In the genomic region with DNA sequence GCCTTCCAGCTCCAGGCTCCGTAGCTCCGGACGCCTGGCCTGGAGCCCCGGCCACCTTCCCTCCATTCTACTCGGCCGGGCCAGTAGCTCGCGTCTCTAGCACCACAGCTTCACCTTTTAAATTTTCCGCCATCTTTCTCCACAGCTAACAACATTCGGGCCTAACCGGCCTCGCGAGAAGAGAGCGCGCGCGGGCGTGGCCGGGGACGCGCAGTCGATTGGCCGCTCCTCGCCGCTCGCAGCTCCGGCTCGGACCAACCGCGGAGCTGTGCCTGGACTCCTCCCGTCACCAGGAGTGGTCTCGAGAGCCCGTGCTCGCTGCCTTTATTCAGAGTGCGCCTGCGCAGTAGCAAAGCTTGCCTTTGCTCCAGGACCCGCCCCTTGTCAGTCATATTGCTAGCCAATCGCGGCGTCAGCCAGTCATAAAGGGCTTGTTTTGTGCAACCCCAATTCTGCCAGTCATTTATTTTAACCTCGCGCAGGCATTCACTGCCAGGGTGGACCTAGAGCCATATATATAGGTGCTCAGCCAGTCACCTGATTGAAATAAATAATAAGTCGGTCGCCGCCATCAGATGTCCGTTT, we compare ENCODE assay signal across 8 mouse cellular contexts. TPM values are rescaled to one million over a fixed set of nuclear protein-coding genes. Genes with fewer than 3 reads are reported as not detected.
DNase-seq lines count a peak whose midpoint lies in the region; ATAC-seq lines count a peak whose summit lies in the region.

Gene Suv39h1 (minus strand): TSS at position 331 of the 585 bp plus-strand sequence.

- DNase-seq in adipocyte (ENCODE audit: low spot score), result peak; percentile 96
- peak; percentile 95 for DNase-seq in embryo, embryonic 10 days (ENCODE audit: low spot score)
- peak; percentile 81 for DNase-seq in gastrocnemius, postnatal 10 days
- peak; percentile 95 for DNase-seq in induced T-regulatory cell, adult 2 months (ENCODE audit: low read depth)
- DNase-seq in left cerebral cortex, adult 9 months (ENCODE audit: low spot score in 2 of 2), result peak; percentile 94 to 95
- DNase-seq in right cerebral cortex, postnatal 14 days, result peak; percentile 87
- peak; percentile 74 to 92 for DNase-seq in urinary bladder, postnatal 36 days (ENCODE audit: low spot score in 2 of 2)

- ATAC-seq in megakaryocyte progenitor cell, adult 5-6 weeks (replicated peaks; ENCODE audit: poor library complexity), result peak; percentile 97

RNA-seq across cellular contexts. Expression of gene Suv39h1, which starts in this region (rescaled TPM):
- 1 to 10 TPM; 6.4 to 8.6 TPM for total RNA-seq in gastrocnemius, postnatal 10 days (2021)
- 53.5 and 64.6 TPM in 2 replicates for total RNA-seq in megakaryocyte progenitor cell, adult 5-6 weeks (2015)
- 79.2 and 81.6 TPM in 2 replicates for total RNA-seq in megakaryocyte progenitor cell, adult 5-6 weeks (2017)

Comparison
In these comparisons a context has a peak if more than half of its experiments do, and no peak if none do; other contexts are left out.
1. Peak in every context shown above with its lines: DNase-seq and ATAC-seq.
2. RNA of gene Suv39h1 (total RNA-seq): 53.5 to 81.6 TPM in megakaryocyte progenitor cell, adult 5-6 weeks; 6.4 to 8.6 TPM in gastrocnemius, postnatal 10 days; every median in the first group is over 4 times any median in the second.